Mouse (Mus musculus) heart, embryonic 12.5 days (tissue): ENCODE measurements at regions not wholly inside any gene's neighbourhood (a gene's known extent, or its start where the extent isn't known, plus 50 kb on each side); places are given as distances from the start of the nearest gene placed in this dataset.
A peak's percentile ranks its signal among the peaks of the same experiment; 100 is the strongest.

Experiments used
- ATAC-seq: fragments of 200-750 bp; cut with Nextera tagmentation; 2 replicates; pipeline ENCODE4 v1.8.0; 2017; ENCODE audit warnings: moderate TSS enrichment, moderate library complexity; ENCODE audit not compliant: insufficient number of reproducible peaks, low FRiP score
- H3K27ac ChIP-seq: fragments of 300-500 bp; sonication (generic); 2 replicates; pipeline ENCODE4 v1.5.1; 2016; ENCODE audit warnings: mild to moderate bottlenecking, moderate library complexity; ENCODE audit not compliant: poor library complexity, severe bottlenecking
- H3K27me3 ChIP-seq: fragments of 300-500 bp; sonication (generic); replicated peaks from 2 replicates; pipeline ENCODE4 v1.6.1; 2016; ENCODE audit warnings: mild to moderate bottlenecking, moderate library complexity
- H3K36me3 ChIP-seq: fragments of 300-500 bp; sonication (generic); 2 replicates; pipeline ENCODE4 v1.6.1; 2016; ENCODE audit warnings: mild to moderate bottlenecking, moderate library complexity
- H3K4me1 ChIP-seq: fragments of 300-500 bp; sonication (generic); replicated peaks from 2 replicates; pipeline ENCODE4 v1.6.1; 2016; ENCODE audit warnings: mild to moderate bottlenecking
- H3K4me2 ChIP-seq: fragments of 300-500 bp; sonication (generic); 2 replicates; pipeline ENCODE4 v1.6.1; 2016; ENCODE audit warnings: mild to moderate bottlenecking, moderate library complexity
- H3K4me3 ChIP-seq: fragments of 300-500 bp; sonication (generic); 2 replicates; pipeline ENCODE4 v1.5.1; 2016; ENCODE audit warnings: mild to moderate bottlenecking
- H3K9ac ChIP-seq: fragments of 300-500 bp; sonication (generic); 2 replicates; pipeline ENCODE4 v1.6.1; 2016; ENCODE audit warnings: mild to moderate bottlenecking, moderate library complexity
- H3K9me3 ChIP-seq: fragments of 300-500 bp; sonication (generic); replicated peaks from 2 replicates; pipeline ENCODE4 v1.6.1; 2016; ENCODE audit warnings: mild to moderate bottlenecking, moderate library complexity
- WGBS: fragments of 180-500 bp; shearing (Covaris S2); methylation state at CpG from one replicate; pipeline ENCODE4 v1.1.7; 2016; 5-methylcytosine and 5-hydroxymethylcytosine counted together

DNA sequence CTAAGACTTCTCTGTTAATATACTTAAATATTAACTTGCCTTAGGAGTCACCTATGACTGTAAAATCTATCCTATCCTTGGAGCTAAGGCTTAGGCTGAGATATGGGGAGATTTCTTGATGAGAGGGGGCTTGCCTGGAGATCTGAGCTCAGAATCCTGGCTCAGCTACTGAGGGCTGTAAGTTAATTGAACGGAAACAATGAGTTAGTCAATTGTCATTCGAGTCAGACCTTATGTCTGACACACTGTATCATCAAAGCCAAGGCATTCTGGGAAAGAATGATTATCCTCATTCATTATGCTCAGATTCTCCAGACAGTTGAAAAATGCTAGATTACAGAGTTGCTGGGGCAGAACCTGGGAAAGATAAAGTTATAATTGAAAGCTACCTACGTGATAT is 118.5 kb downstream of the Zfp395 start:
- 67% methylated on average over 3 of the region's 3 CpGs for WGBS
- Histone ChIP-seq H3K9me3 (no peaks in the 10 kb centered on the region), H3K4me3 (no peak overlapping the region), H3K4me1 (peaks cover 18% of the 10 kb centered on the region), H3K9ac (no peak overlapping the region), H3K4me2 (no peak overlapping the region), H3K36me3 (no peaks in the 10 kb centered on the region), H3K27me3 (no peaks in the 10 kb centered on the region), H3K27ac (no peak overlapping the region)
- ATAC-seq: no peak

DNA sequence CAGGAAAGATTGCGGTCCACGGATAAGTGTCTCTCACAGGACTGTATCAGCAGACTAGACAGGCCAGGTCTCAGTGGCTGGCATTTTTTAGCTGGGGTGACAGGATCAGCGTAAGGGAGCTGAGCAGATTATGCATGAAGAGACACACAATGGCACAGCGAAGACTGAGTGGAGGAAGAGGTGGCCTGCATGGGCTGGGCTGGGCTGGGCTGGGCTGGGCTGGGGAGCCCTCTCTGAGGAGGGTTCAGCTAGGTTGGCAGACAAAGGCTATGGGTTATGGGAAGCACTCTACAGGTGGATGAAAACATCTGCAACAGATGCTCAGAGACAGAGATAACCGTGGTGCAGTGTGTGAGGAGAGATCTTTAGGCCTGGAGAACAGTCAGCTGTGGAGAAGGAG is 121.6 kb downstream of the Zfp395 start:
- Histone ChIP-seq H3K9ac (no peak overlapping the region), H3K4me2 (peak overlapping the region; percentile 25; the same call in 1 of the 2 replicates), H3K4me3 (no peak overlapping the region), H3K27me3 (no peaks in the 10 kb centered on the region), H3K4me1 (peaks cover 18% of the 10 kb centered on the region), H3K36me3 (no peaks in the 10 kb centered on the region), H3K9me3 (no peaks in the 10 kb centered on the region), H3K27ac (no peak overlapping the region)
- 26% methylated on average over 5 of the region's 5 CpGs for WGBS
- ATAC-seq: no peak

DNA sequence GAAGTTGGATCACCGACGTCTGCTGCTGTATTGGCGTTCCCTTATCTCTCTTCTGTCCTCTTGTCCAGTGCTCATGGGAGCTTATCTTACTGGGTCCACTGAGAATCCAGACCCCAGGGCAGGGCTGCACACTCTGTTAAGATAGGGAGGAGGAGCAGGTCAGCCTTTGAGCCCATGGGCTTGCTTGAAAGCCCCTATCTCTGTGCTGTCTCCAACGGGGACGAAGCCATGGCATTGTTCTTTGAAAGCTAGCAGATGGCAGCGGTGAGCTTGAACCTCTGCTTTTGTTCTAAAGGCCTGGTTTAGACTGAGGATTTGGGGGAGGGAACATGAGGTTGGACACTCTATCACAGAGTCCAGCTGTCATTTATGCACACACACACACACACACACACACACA is 122.2 kb downstream of the Zfp395 start:
- H3K27ac ChIP-seq: no peak overlapping the region
- ATAC-seq: no peak
- WGBS: 3% methylated on average over 6 of the region's 6 CpGs

More for the DNA sequence above, 122.2 kb downstream of the Zfp395 start:
- Histone ChIP-seq H3K4me1 (peaks cover 18% of the 10 kb centered on the region), H3K9ac (no peak overlapping the region), H3K36me3 (no peaks in the 10 kb centered on the region), H3K4me3 (no peak overlapping the region), H3K27me3 (no peaks in the 10 kb centered on the region), H3K9me3 (no peaks in the 10 kb centered on the region), H3K4me2 (no peak overlapping the region)
